Mouse (Mus musculus) lung, adult 2 months (tissue): ENCODE data around the gene Gsc2.

Source experiments
- CTCF ChIP-seq: fragments of 200-500 bp; IDR thresholded peaks from 2 replicates; pipeline ENCODE4 v1.5.1; 2011; ENCODE audit warnings: mild to moderate bottlenecking, low read length, control low read depth; ENCODE audit not compliant: insufficient read depth
- POLR2A ChIP-seq: fragments of 200-500 bp; IDR thresholded peaks from 2 replicates; pipeline ENCODE4 v1.6.1; 2011; ENCODE audit warnings: low read depth, mild to moderate bottlenecking, control low read depth, low read length, borderline replicate concordance; ENCODE audit errors: extremely low read depth

- TF ChIP-seq POLR2A (no peak), CTCF (no peak)
Observed at GRCm38 (mm10) chr16:17871248-17871647, 43.6 kb downstream of the Gsc2 start.
